Comparison of ENCODE assay signal across 9 mouse cellular contexts in genomic region chr1:132560907-132561700, GRCm38 (mm10). TPM values are rescaled to one million over a fixed set of nuclear protein-coding genes. Genes with fewer than 3 reads are reported as not detected.
DNase-seq lines count a peak whose midpoint lies in the region; ATAC-seq and TF ChIP-seq lines count a peak whose summit lies in the region.
"Had no signal": no experiment of that assay in that cellular context is flagged by ENCODE, and none has a peak within 500 bp of the region (broad histone marks: within the 10 kb centered on the region; RNA-seq: fewer than 3 reads in every experiment).

No protein-coding gene starts in this region.

- no peak for TF ChIP-seq CTCF in lung, adult 2 months (IDR thresholded peaks at IDR 0.05; ENCODE audit: insufficient read depth, low read length)

- H3K9me3 ChIP-seq in forebrain, embryonic 12.5 days: no peaks in the 10 kb centered on the region

- H3K9ac ChIP-seq in forebrain, embryonic 12.5 days: no peak overlapping the region

- H3K27ac ChIP-seq in forebrain, embryonic 12.5 days: peak overlapping the region; percentile 81

- WGBS in forebrain, embryonic 12.5 days: 83% methylated on average over 8 of the region's 8 CpGs
- 43% methylated on average over 8 of the region's 8 CpGs for WGBS in lung, adult 2 months

- no peaks in the 10 kb centered on the region for H3K36me3 ChIP-seq in forebrain, embryonic 12.5 days (replicated peaks)

- no peak overlapping the region for H3K4me2 ChIP-seq in forebrain, embryonic 12.5 days

- TF ChIP-seq POLR2A in lung, adult 2 months (IDR thresholded peaks at IDR 0.05; ENCODE audit: borderline replicate concordance, extremely low read depth, low read depth, low read length): no peak

- H3K4me1 ChIP-seq in forebrain, embryonic 12.5 days: peaks cover 57% of the 10 kb centered on the region
- H3K4me1 ChIP-seq in lung, adult 2 months (ENCODE audit: control insufficient read depth, insufficient read depth, low read length): no peaks in the 10 kb centered on the region

- no peak for ATAC-seq in forebrain, embryonic 12.5 days (ENCODE audit: low FRiP score)

- peak; percentile 20 to 65 for DNase-seq in adrenal gland, adult (ENCODE audit: inconsistent age in 2 of 2, low spot score in 1 of 2)
- no peak for DNase-seq in adrenal gland, postnatal 4 days (ENCODE audit: low spot score in 2 of 2)
- peak; percentile 45 for DNase-seq in MN1 (ENCODE audit: low spot score)
- DNase-seq in lung, adult 2 months: peak; percentile 7
- no peak for DNase-seq in thymus, postnatal 10 days (ENCODE audit: low spot score in 2 of 2)
- DNase-seq in B cell, adult 2 months: no peak
- no peak for DNase-seq in spleen, adult 18-20 months

- H3K4me3 ChIP-seq in forebrain, embryonic 12.5 days (replicated peaks): no peak overlapping the region
- no peak overlapping the region for H3K4me3 ChIP-seq in lung, adult 2 months (replicated peaks; ENCODE audit: extremely low read depth, low read depth, low read length)
- H3K4me3 ChIP-seq: erythroblast, embryonic 14.5 days had no signal

- 0 out of 2 replicates have a peak, but pooled peaks cover under 1% of the 10 kb centered on the region for H3K27me3 ChIP-seq in forebrain, embryonic 12.5 days

RNA-seq across cellular contexts. Expression of gene Cntn2, which starts 18.0 kb away (rescaled TPM):
- 1 to 10 TPM; 1.2 to 2.0 TPM for total RNA-seq in adrenal gland, postnatal 4 days (2021)
- 37.0 and 37.5 TPM in 2 replicates for polyA plus RNA-seq in forebrain, embryonic 12.5 days (2016; fragmentation: Nextera tagmentation; extraction: Ambion mirVana)
- 0.07 and 0.11 TPM in 2 replicates for polyA plus RNA-seq in lung, adult 2 months (2012; rRNA removed)

RNA-seq across cellular contexts. Expression of gene Tmem81, which starts 55.1 kb away (rescaled TPM):
- 1 to 10 TPM; 5.2 to 5.4 TPM for total RNA-seq in adrenal gland, postnatal 4 days (2021)
- 1.4 and 1.6 TPM in 2 replicates for polyA plus RNA-seq in forebrain, embryonic 12.5 days (2016; fragmentation: Nextera tagmentation; extraction: Ambion mirVana)
- polyA plus RNA-seq in lung, adult 2 months (2012; rRNA removed): 2.4 and 3.5 TPM in 2 replicates

Comparison
In these comparisons a context has a peak if more than half of its experiments do, and no peak if none do; other contexts are left out.
1. DNase-seq: peak in adrenal gland, adult (2 of 2), MN1 (single experiment) and lung, adult 2 months (single experiment); none in adrenal gland, postnatal 4 days (0 of 2), thymus, postnatal 10 days (0 of 2), B cell, adult 2 months (0 of 2) and spleen, adult 18-20 months (0 of 2).
2. RNA of gene Cntn2, which starts 18.0 kb away (polyA plus RNA-seq): 37.0 to 37.5 TPM in forebrain, embryonic 12.5 days; 0.07 to 0.11 TPM in lung, adult 2 months; every median in the first group is over 10 times any median in the second.